Mouse (Mus musculus) monocyte, adult 5-6 weeks (primary cell): ENCODE measurements around the gene Hpca. TPM values are rescaled to one million over a fixed set of nuclear protein-coding genes. Genes with fewer than 3 reads are reported as not detected.

ENCODE experiments used
- ATAC-seq: fragments of 153-309, 156-312 bp; replicated peaks from 2 replicates; pipeline ENCODE4 v1.8.0; 2017; ENCODE audit warnings: mild to moderate bottlenecking; ENCODE audit not compliant: low TSS enrichment, insufficient number of reproducible peaks, severe bottlenecking, poor library complexity, low FRiP score
- total RNA-seq: library from RNA; stranded (forward); fragments of 200-1000, 200-491, 200-594 nt; gene quantifications from 3 replicates; pipeline ENCODE4 v1.2.3, GENCODE M21; 2017

Hpca gene
- total RNA-seq, 1 experiment from 2014 or later = not detected

- peak; percentile 49 for ATAC-seq
Observed at GRCm38 (mm10) chr4:129081512-129081911, 40.3 kb downstream of the Hpca start.

- no peak for ATAC-seq
Observed at GRCm38 (mm10) chr4:129081041-129081440, 40.8 kb downstream of the Hpca start.

- no peak for ATAC-seq
Observed at GRCm38 (mm10) chr4:129079126-129079525, 42.7 kb downstream of the Hpca start.

- ATAC-seq = no peak
Observed at GRCm38 (mm10) chr4:129068848-129069247, 53.0 kb downstream of the Hpca start.

GRCm38 (mm10) chr4:129067638-129068415, 54.0 kb downstream of the Hpca start:
- ATAC-seq = peak; percentile 31; the same call in 1 of the 2 replicates

- no peak for ATAC-seq
Observed at GRCm38 (mm10) chr4:129065688-129066236, 56.1 kb downstream of the Hpca start.

- no peak for ATAC-seq
Observed at GRCm38 (mm10) chr4:129062281-129063075, 59.4 kb downstream of the Hpca start.

Other genes starting within 250 kb of the Hpca start
- gene Trim62, start 238.5 kb downstream of the Hpca start, total RNA-seq = 0.75 to 3.5 TPM (median 0.95 TPM) in 3 replicates
- gene Azin2, start 159.6 kb downstream of the Hpca start, total RNA-seq = 2.2 to 11.7 TPM (median 5.8 TPM) in 3 replicates
- 62.2 to 89.0 TPM (median 73.4 TPM) in 3 replicates for gene Ak2, start 130.1 kb downstream of the Hpca start, total RNA-seq
- 223 to 304 TPM (median 264 TPM) in 3 replicates for gene Rnf19b, start 63.8 kb downstream of the Hpca start, total RNA-seq
- not detected in 3 replicates for gene Tmem54, start 16.5 kb downstream of the Hpca start, total RNA-seq
- gene Fndc5, start 15.0 kb upstream of the Hpca start, total RNA-seq = 0.32 TPM in 1 of 3 replicates, not detected in the others
- gene S100pbp, start 67.7 kb upstream of the Hpca start, total RNA-seq = 24.0 to 32.0 TPM (median 30.6 TPM) in 3 replicates
- 30.1 to 41.8 TPM (median 33.8 TPM) in 3 replicates for gene Yars, start 67.7 kb upstream of the Hpca start, total RNA-seq
- 0.32 to 0.57 TPM in 2 of 3 replicates, not detected in the other for gene C77080, start 139.4 kb upstream of the Hpca start, total RNA-seq
- gene Sync, start 165.6 kb upstream of the Hpca start, total RNA-seq = 0.75 TPM in 1 of 3 replicates, not detected in the others
- 82.3 to 106 TPM (median 84.6 TPM) in 3 replicates for gene Rbbp4, start 213.3 kb upstream of the Hpca start, total RNA-seq
- 58.5 to 68.8 TPM (median 66.8 TPM) in 3 replicates for gene Zbtb8os, start 213.7 kb upstream of the Hpca start, total RNA-seq